Mouse (Mus musculus) CH12.LX (cell line): ENCODE data around the gene Nrxn3. TPM values are rescaled to one million over a fixed set of nuclear protein-coding genes. Genes with fewer than 3 reads are reported as not detected.

Source experiments
- DNase-seq: peaks from one replicate; pipeline ENCODE4 v3.0.0-alpha.2; 2013; ENCODE audit errors: extremely low read depth
- H3K27ac ChIP-seq: 2 replicates; pipeline ENCODE4 v1.5.1; 2012; ENCODE audit warnings: low read depth, mild to moderate bottlenecking, control low read depth, moderate library complexity; ENCODE audit not compliant: insufficient read depth
- H3K27me3 ChIP-seq: replicated peaks from 2 replicates; pipeline ENCODE3; 2012; ENCODE audit warnings: inconsistent platforms
- H3K36me3 ChIP-seq, 2 experiments: replicated peaks in 1 of 2; 2 replicates each; pipeline versions ENCODE3 to v1.6.1; 2012; ENCODE audit warnings: inconsistent platforms in 1 of 2, low read length in 1 of 2, mild to moderate bottlenecking in 1 of 2, mixed read lengths in 1 of 2, moderate library complexity in 1 of 2; ENCODE audit not compliant: control insufficient read depth in 1 of 2, insufficient read depth in 1 of 2
- H3K4me1 ChIP-seq, 2 experiments: 2 replicates each; pipeline ENCODE4 v1.6.1; 2012; ENCODE audit warnings: inconsistent platforms in 1 of 2, moderate library complexity in 1 of 2; ENCODE audit not compliant: insufficient read depth in 2 of 2, control insufficient read depth in 1 of 2
- H3K4me2 ChIP-seq: 2 replicates; pipeline ENCODE4 v1.6.1; 2012; ENCODE audit warnings: low read depth, mild to moderate bottlenecking, control low read depth; ENCODE audit not compliant: poor library complexity, insufficient read depth, severe bottlenecking
- H3K4me3 ChIP-seq, 3 experiments: fragments of 150-350 bp in 1 of 3; sonication (generic) in 1 of 3; replicated peaks in 1 of 3; 2 replicates each; pipeline versions ENCODE3 to v1.5.1; 2011 to 2012; ENCODE audit warnings: low read depth in 2 of 3, low read length in 2 of 3, mild to moderate bottlenecking in 2 of 3, moderate library complexity in 2 of 3, control low read depth in 1 of 3, improper control_type of control experiment in 1 of 3, inconsistent platforms in 1 of 3, mixed read lengths in 1 of 3; ENCODE audit not compliant: poor library complexity in 1 of 3
- H3K79me2 ChIP-seq: replicated peaks from 2 replicates; pipeline ENCODE4 v1.6.1; 2012; ENCODE audit warnings: mild to moderate bottlenecking, moderate library complexity; ENCODE audit not compliant: control insufficient read depth, poor library complexity, insufficient read depth, severe bottlenecking; ENCODE audit errors: extremely low read depth
- H3K9ac ChIP-seq: 2 replicates; pipeline ENCODE4 v1.6.1; 2012; ENCODE audit warnings: low read depth, mild to moderate bottlenecking, control low read depth, moderate library complexity; ENCODE audit not compliant: insufficient read depth
- H3K9me3 ChIP-seq: replicated peaks from 2 replicates; pipeline ENCODE3; 2012; ENCODE audit warnings: low read length, inconsistent platforms, mixed read lengths
- BHLHE40 ChIP-seq: IDR thresholded peaks from 2 replicates; pipeline ENCODE4 v1.6.1; 2011; ENCODE audit warnings: mild to moderate bottlenecking, low read depth, low read length, improper control_type of control experiment
- CHD1 ChIP-seq: IDR thresholded peaks from 2 replicates; pipeline ENCODE4 v1.6.1; 2012; ENCODE audit warnings: low read depth, low read length, improper control_type of control experiment, inconsistent platforms
- CTCF ChIP-seq, 2 experiments: IDR thresholded peaks in 1 of 2; conservative IDR thresholded peaks in 1 of 2; 2 replicates each; pipeline ENCODE4 v1.5.1; 2011 to 2012; ENCODE audit warnings: low read depth in 2 of 2, low read length in 2 of 2, improper control_type of control experiment in 1 of 2, inconsistent platforms in 1 of 2, mild to moderate bottlenecking in 1 of 2, moderate library complexity in 1 of 2
- KAT2A ChIP-seq: IDR thresholded peaks from 2 replicates; pipeline ENCODE4 v1.6.1; 2012; ENCODE audit warnings: low read length, improper control_type of control experiment, inconsistent platforms; ENCODE audit not compliant: insufficient replicate concordance
- MAX ChIP-seq: IDR thresholded peaks from 2 replicates; pipeline ENCODE4 v1.6.1; 2011; ENCODE audit warnings: low read length, improper control_type of control experiment
- MXI1 ChIP-seq: IDR thresholded peaks from 2 replicates; pipeline ENCODE4 v1.6.1; 2011; ENCODE audit warnings: mild to moderate bottlenecking, low read depth, low read length, improper control_type of control experiment
- MYC ChIP-seq: IDR thresholded peaks from 2 replicates; pipeline ENCODE4 v1.6.1; 2011; ENCODE audit warnings: low read depth, mild to moderate bottlenecking, improper control_type of control experiment, low read length
- NELFE ChIP-seq: IDR thresholded peaks from 2 replicates; pipeline ENCODE4 v1.6.1; 2011; ENCODE audit warnings: low read depth, low read length, improper control_type of control experiment
- NRF1 ChIP-seq: IDR thresholded peaks from 2 replicates; pipeline ENCODE4 v1.6.1; 2014; ENCODE audit warnings: low read depth, mild to moderate bottlenecking, inconsistent platforms, low read length, improper control_type of control experiment, moderate library complexity
- POLR2A ChIP-seq: IDR thresholded peaks from 2 replicates; pipeline ENCODE4 v1.6.1; 2011; ENCODE audit warnings: low read depth, mild to moderate bottlenecking, improper control_type of control experiment, low read length
- RAD21 ChIP-seq: IDR thresholded peaks from 2 replicates; pipeline ENCODE4 v1.6.1; 2011; ENCODE audit warnings: low read depth, mild to moderate bottlenecking, low read length, improper control_type of control experiment, moderate library complexity
- RCOR1 ChIP-seq: conservative IDR thresholded peaks from 2 replicates; pipeline ENCODE4 v1.6.1; 2012; ENCODE audit warnings: low read depth, mild to moderate bottlenecking, inconsistent platforms, low read length, improper control_type of control experiment
- SMC3 ChIP-seq: IDR thresholded peaks from 2 replicates; pipeline ENCODE4 v1.6.1; 2011; ENCODE audit warnings: low read depth, low read length, improper control_type of control experiment
- TBP ChIP-seq: conservative IDR thresholded peaks from 2 replicates; pipeline ENCODE4 v1.6.1; 2011; ENCODE audit warnings: low read depth, low read length, improper control_type of control experiment
- TCF12 ChIP-seq: IDR thresholded peaks from 2 replicates; pipeline ENCODE4 v1.6.1; 2014; ENCODE audit warnings: low read depth, mild to moderate bottlenecking, inconsistent platforms, low read length, improper control_type of control experiment
- UBTF ChIP-seq: IDR thresholded peaks from 2 replicates; pipeline ENCODE4 v1.6.1; 2012; ENCODE audit warnings: low read depth, mild to moderate bottlenecking, inconsistent platforms, low read length, improper control_type of control experiment, moderate library complexity
- USF1 ChIP-seq: IDR thresholded peaks from 2 replicates; pipeline ENCODE4 v1.6.1; 2014; ENCODE audit warnings: low read depth, mild to moderate bottlenecking, inconsistent platforms, low read length, improper control_type of control experiment
- ZNF384 ChIP-seq: IDR thresholded peaks from 2 replicates; pipeline ENCODE4 v1.6.1; 2012; ENCODE audit warnings: low read depth, low read length, improper control_type of control experiment, inconsistent platforms
- dilution Hi-C: fragments of 300-500 bp; cut with MboI; formaldehyde crosslinking; loops from 2 replicates; pipeline ENCODE4 v1.14.3; 2020; ENCODE audit warnings: low sequenced_read_pairs; ENCODE audit not compliant: extremely low pct_unique_long_range_greater_than_20kb, extremely low pct_ligation_motif_present
- in situ Hi-C: fragments of 300-500 bp; cut with MboI; formaldehyde crosslinking; loops from 3 replicates; pipeline ENCODE4 v1.14.3; 2019; ENCODE audit warnings: low sequenced_read_pairs, low pct_ligation_motif_present, low pct_unique_long_range_greater_than_20kb, mixed read lengths
- polyA plus RNA-seq: library from polyadenylated mRNA; unstranded; fragments of >175 nt; gene quantifications from 2 replicates; pipeline ENCODE4 v1.2.1, GENCODE M21; 2012; ENCODE audit warnings: low read depth; ENCODE audit not compliant: insufficient read length
- total RNA-seq, 2 experiments: library from RNA; depleted of rRNA; stranded (reverse); fragments of 300-350 nt in 1 of 2; fragments of >200 nt in 1 of 2; gene quantifications; 2 replicates each; pipeline ENCODE4 v1.2.3; 2012 to 2014

Nrxn3 gene
- total and polyA plus RNA-seq, 3 experiments, result 0.04 to 0.17 (median 0.09) TPM

DNA sequence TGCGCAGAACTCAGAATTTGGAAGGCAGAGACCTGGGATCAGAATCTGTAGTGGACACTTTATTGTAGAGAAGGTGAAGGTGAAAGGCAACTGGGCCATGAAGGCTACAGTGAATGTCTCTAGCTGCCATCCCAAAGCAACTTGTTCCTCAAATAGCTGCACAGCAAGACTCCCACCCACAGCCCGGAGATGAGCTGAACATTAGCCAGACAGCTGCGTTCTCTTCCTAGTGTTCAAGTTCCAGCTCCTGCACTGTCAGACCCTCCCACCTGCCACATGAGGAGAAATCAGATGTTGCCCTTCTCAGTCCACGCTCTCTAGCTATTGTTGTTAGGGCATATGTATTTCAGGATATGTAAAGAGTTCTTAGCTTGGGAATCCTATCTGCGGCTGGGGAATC lies 94.2 kb downstream of the Nrxn3 start:
- TF ChIP-seq NRF1 (no peak), USF1 (no peak), MYC (no peak), RAD21 (no peak), TCF12 (no peak), NELFE (no peak), CTCF (conservative IDR thresholded peaks at IDR 0.05 in 1 of 2, IDR thresholded peaks at IDR 0.05 in 1 of 2; ENCODE audit: low read depth in 2 of 2, low read length in 2 of 2) (no peak), KAT2A (no peak)
- no peaks in the 10 kb centered on the region for H3K4me1 ChIP-seq
- DNase-seq, result no peak
- no peak overlapping the region for H3K9ac ChIP-seq
- H3K27me3 ChIP-seq, result no peaks in the 10 kb centered on the region
- H3K27ac ChIP-seq, result no peak overlapping the region
- no peak overlapping the region for H3K4me3 ChIP-seq
- no peaks in the 10 kb centered on the region for H3K79me2 ChIP-seq
- no peak overlapping the region for H3K4me2 ChIP-seq
- in situ Hi-C loops (no loop called here), dilution Hi-C loops (no loop called here)
- no peaks in the 10 kb centered on the region for H3K9me3 ChIP-seq
- H3K36me3 ChIP-seq, result no peaks in the 10 kb centered on the region

DNA sequence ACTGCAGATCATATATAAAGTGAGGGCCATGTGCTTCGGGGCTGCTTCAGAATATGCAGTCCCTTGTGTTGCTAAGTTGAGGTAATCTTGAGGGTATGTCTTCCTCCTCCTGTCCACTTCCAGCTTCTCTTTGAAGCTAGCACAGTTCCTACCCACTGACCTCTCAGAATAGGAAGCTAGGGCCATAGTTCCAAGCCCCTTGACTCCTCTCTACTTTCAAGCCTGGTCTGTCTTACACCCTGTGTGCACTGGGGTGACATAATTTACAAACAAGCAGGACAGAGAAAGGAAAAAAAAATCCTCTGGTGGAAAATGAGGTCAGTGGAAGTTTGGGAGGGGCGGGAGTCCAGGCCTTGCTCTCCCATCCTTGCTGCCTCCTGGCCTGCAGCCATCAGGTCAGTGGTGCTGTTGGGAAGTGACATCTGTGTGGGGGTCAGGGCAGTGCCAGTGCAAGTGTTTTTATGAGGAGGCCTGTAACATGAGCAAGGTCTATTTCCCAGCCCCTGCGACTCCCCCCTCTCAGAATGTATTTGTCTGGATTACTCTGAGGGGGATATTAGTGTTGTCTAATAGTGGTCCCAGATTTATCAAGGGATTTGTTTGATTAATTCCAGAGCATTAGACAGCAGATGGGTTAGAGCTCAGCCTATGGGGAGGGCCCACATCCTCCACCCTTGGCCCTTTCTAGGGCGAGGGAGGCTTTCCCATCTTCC lies 96.1 kb downstream of the Nrxn3 start:
- TF ChIP-seq BHLHE40, result no peak
- no peak for TF ChIP-seq POLR2A
- TF ChIP-seq TBP, result no peak
- TF ChIP-seq UBTF, result no peak
- TF ChIP-seq MXI1, result no peak
- no peak for TF ChIP-seq SMC3
- TF ChIP-seq, all 38 proteins: peak for 0
- no peaks in the 10 kb centered on the region for H3K36me3 ChIP-seq
- in situ Hi-C loops (no loop called here), dilution Hi-C loops (no loop called here)
- H3K4me2 ChIP-seq, result no peak overlapping the region
- no peak for DNase-seq
- H3K4me1 ChIP-seq, result no peaks in the 10 kb centered on the region
- H3K79me2 ChIP-seq, result no peaks in the 10 kb centered on the region
- H3K4me3 ChIP-seq, result no peak overlapping the region
- H3K27ac ChIP-seq, result no peak overlapping the region
- H3K27me3 ChIP-seq, result no peaks in the 10 kb centered on the region
- H3K9ac ChIP-seq, result no peak overlapping the region
- H3K9me3 ChIP-seq, result no peaks in the 10 kb centered on the region

DNA sequence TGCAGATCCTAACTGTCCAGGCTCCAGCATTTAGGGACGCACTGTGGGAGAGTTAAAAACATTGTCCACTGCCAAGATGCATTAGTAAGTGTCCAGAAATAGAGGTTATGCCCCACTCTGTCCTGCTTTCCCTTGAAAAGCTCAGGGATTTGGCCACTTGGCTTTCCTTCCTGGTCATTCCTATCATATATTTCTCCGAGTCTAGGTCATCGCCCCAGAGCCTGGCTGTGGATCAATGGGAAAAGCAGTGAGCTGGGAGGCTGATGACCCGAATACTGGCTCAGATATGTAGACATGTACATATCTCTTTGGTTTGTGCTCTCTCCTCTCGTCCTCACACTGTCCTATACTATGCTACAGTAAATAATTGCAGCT lies 96.6 kb downstream of the Nrxn3 start:
- H3K4me3 ChIP-seq, result no peak overlapping the region
- no peaks in the 10 kb centered on the region for H3K36me3 ChIP-seq
- H3K27ac ChIP-seq, result no peak overlapping the region
- no peak for DNase-seq
- H3K9me3 ChIP-seq, result no peaks in the 10 kb centered on the region
- H3K9ac ChIP-seq, result no peak overlapping the region
- no peaks in the 10 kb centered on the region for H3K79me2 ChIP-seq
- H3K4me2 ChIP-seq, result no peak overlapping the region
- H3K4me1 ChIP-seq, result no peaks in the 10 kb centered on the region
- TF ChIP-seq POLR2A (no peak), ZNF384 (no peak), RCOR1 (no peak), CHD1 (no peak), MAX (no peak)
- H3K27me3 ChIP-seq, result no peaks in the 10 kb centered on the region
- in situ Hi-C loops, result no loop called here
- dilution Hi-C loops, result no loop called here
